Mouse (Mus musculus) kidney, embryonic 15.5 days (tissue): ENCODE results near the gene Gm773. TPM values are rescaled to one million over a fixed set of nuclear protein-coding genes. Genes with fewer than 3 reads are reported as not detected.
"Not testable (repeated sequence)": the region's sequence is repeated elsewhere in the genome, so short reads cannot be mapped to it uniquely, and the experiment has no call there.

Source experiments
- ATAC-seq: fragments of 200-750 bp; cut with Nextera tagmentation; replicated peaks from 2 replicates; pipeline ENCODE4 v1.8.0; 2017; ENCODE audit warnings: moderate TSS enrichment; ENCODE audit not compliant: low FRiP score
- H3K27ac ChIP-seq: fragments of 300-500 bp; sonication (generic); 2 replicates; pipeline ENCODE4 v1.5.1; 2015; ENCODE audit warnings: mild to moderate bottlenecking, inconsistent platforms
- H3K27me3 ChIP-seq: fragments of 300-500 bp; sonication (generic); 2 replicates; pipeline ENCODE4 v1.6.1; 2015; ENCODE audit warnings: inconsistent platforms
- H3K36me3 ChIP-seq: fragments of 300-500 bp; sonication (generic); 2 replicates; pipeline ENCODE4 v1.6.1; 2015; ENCODE audit warnings: inconsistent platforms
- H3K4me1 ChIP-seq: fragments of 300-500 bp; sonication (generic); 2 replicates; pipeline ENCODE4 v1.6.1; 2015; ENCODE audit warnings: inconsistent platforms
- H3K4me2 ChIP-seq: fragments of 300-500 bp; sonication (generic); 2 replicates; pipeline ENCODE4 v1.6.1; 2015; ENCODE audit warnings: moderate library complexity, mild to moderate bottlenecking, inconsistent platforms
- H3K4me3 ChIP-seq: fragments of 300-500 bp; sonication (generic); replicated peaks from 2 replicates; pipeline ENCODE4 v1.5.1; 2015; ENCODE audit warnings: mild to moderate bottlenecking, inconsistent platforms
- H3K9ac ChIP-seq: fragments of 300-500 bp; sonication (generic); 2 replicates; pipeline ENCODE4 v1.6.1; 2015; ENCODE audit warnings: mild to moderate bottlenecking, inconsistent platforms
- H3K9me3 ChIP-seq: fragments of 300-500 bp; sonication (generic); replicated peaks from 2 replicates; pipeline ENCODE4 v1.6.1; 2016; ENCODE audit warnings: inconsistent platforms
- WGBS: fragments of 180-500 bp; shearing (Covaris S2); methylation state at CpG from one replicate; pipeline ENCODE4 v1.1.7; 2015; ENCODE audit warnings: mixed read lengths; 5-methylcytosine and 5-hydroxymethylcytosine counted together
- polyA plus RNA-seq: library from polyadenylated mRNA; unstranded; fragments of >200 nt; fragmentation: Nextera tagmentation; extraction: Ambion mirVana; gene quantifications from 2 replicates; pipeline ENCODE4 v1.2.1, GENCODE M21; 2015

The Gm773 gene
- not detected in 2 replicates for polyA plus RNA-seq

DNA sequence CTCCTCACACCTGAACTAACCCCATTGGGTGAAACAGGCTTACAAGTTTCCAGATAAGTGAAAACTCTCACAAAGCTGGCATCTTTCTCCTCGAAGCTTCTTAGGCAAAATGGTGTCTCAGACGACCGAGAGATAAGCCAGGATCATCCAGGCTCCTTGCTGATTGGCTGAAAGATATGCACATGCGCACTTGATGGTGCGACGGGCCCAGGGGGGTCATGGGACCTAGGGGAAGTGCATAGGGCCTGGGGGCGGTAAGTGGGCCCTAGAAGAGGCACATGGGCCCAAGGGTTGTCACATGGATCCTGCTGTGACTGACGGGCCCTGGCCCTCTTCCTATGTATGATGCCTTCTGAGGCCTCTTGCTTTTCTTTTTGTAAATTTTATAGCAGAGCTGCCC is at the start of gene Gm773:
Gene Gm773, minus strand, starts transcription at position 111 of the 400 bp plus-strand sequence.
- no peaks in the 10 kb centered on the region for H3K36me3 ChIP-seq
- H3K4me2 ChIP-seq: no peak within 1 kb of the TSS
- ATAC-seq: no peak
- H3K4me1 ChIP-seq: no peaks in the 10 kb centered on the region
- H3K9me3 ChIP-seq: no peaks in the 10 kb centered on the region
- no peak within 1 kb of the TSS for H3K4me3 ChIP-seq
- 86% methylated on average over 8 of the region's 8 CpGs for WGBS
- H3K27me3 ChIP-seq: no peaks in the 10 kb centered on the region
- H3K27ac ChIP-seq: no peak within 1 kb of the TSS
- no peak within 1 kb of the TSS for H3K9ac ChIP-seq

DNA sequence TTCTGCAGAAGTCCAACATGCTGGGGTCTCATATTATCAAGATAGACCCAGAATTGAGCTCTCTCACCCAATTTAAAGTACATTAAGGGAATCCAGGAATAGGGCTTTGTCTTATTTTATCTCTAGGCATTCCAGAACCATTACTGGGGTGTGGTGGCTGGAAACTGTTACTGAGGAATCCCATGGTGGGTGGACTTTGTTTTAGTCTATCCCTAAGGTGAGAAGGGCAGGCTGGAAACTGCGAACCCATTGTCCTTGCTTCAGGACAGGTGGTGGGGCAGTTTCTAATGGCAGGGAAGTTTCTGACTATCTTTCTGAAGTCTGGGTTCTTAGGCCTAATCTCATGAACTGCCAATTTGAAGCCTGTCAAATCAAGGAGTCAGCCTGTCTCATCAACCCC is 26.2 kb downstream of the Gm773 start:
- H3K27ac ChIP-seq, H3K27me3 ChIP-seq, H3K4me1 ChIP-seq, ATAC-seq, H3K9me3 ChIP-seq, H3K4me2 ChIP-seq, H3K4me3 ChIP-seq, H3K36me3 ChIP-seq, H3K9ac ChIP-seq: not testable (repeated sequence)
- no CpG with 5 or more reads among the region's 1 CpGs for WGBS

DNA sequence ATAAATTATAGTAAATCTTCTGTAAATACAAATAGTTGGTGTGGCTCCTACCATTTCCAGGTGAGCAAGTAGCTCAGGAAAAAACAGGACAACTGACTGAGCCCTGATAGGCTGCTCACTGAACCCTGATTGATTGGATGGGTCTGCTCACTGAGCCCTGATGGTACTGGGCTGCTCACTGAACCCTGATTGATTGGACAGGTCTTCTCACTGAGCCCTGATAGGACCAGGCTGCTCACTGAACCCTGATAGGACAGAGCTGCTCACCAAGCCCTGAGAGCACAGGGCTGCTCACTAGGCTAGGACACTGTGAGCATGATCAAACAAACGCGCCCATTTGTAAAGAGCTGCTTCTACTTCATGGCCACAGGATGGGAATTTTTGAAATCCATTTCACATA is 61.3 kb downstream of the Gm773 start:
- H3K27ac ChIP-seq: no peak overlapping the region
- ATAC-seq: peak; percentile 78
- no peak overlapping the region for H3K4me2 ChIP-seq
- H3K36me3 ChIP-seq: no peaks in the 10 kb centered on the region
- no peak overlapping the region for H3K4me3 ChIP-seq
- no peaks in the 10 kb centered on the region for H3K4me1 ChIP-seq
- H3K9me3 ChIP-seq: no peaks in the 10 kb centered on the region
- WGBS: 88% methylated on average over 2 of the region's 2 CpGs
- no peak overlapping the region for H3K9ac ChIP-seq
- H3K27me3 ChIP-seq: no peaks in the 10 kb centered on the region

Other genes starting within 250 kb of the Gm773 start
- gene 3830403N18Rik, start 76.3 kb downstream of the Gm773 start, polyA plus RNA-seq: 0.30 and 0.49 TPM in 2 replicates
- gene Zfp449, start 133.5 kb upstream of the Gm773 start, polyA plus RNA-seq: 8.3 and 8.9 TPM in 2 replicates
- gene Smim10l2a, start 161.7 kb upstream of the Gm773 start, polyA plus RNA-seq: 6.7 and 7.6 TPM in 2 replicates
- 2.3 and 3.2 TPM in 2 replicates for gene Gm2174, start 235.1 kb upstream of the Gm773 start, polyA plus RNA-seq
- gene Ints6l, start 242.0 kb upstream of the Gm773 start, polyA plus RNA-seq: 28.0 and 29.1 TPM in 2 replicates